Mouse (Mus musculus) heart, embryonic 10.5 days (tissue): ENCODE data around the gene Bbc3. TPM values are rescaled to one million over a fixed set of nuclear protein-coding genes. Genes with fewer than 3 reads are reported as not detected.
"Not testable (repeated sequence)": the region's sequence is repeated elsewhere in the genome, so short reads cannot be mapped to it uniquely, and the experiment has no call there.

ENCODE experiments used
- DNase-seq: peaks from one replicate; pipeline ENCODE4 v3.0.0-alpha.2; 2017; ENCODE audit warnings: low spot score
- H3K27ac ChIP-seq: fragments of 300-500 bp; sonication (generic); 2 replicates; pipeline ENCODE4 v1.5.1; 2016; ENCODE audit warnings: mild to moderate bottlenecking
- H3K27me3 ChIP-seq: fragments of 300-500 bp; sonication (generic); 2 replicates; pipeline ENCODE4 v1.6.1; 2016; ENCODE audit warnings: mild to moderate bottlenecking; ENCODE audit not compliant: poor library complexity, insufficient read depth, severe bottlenecking
- H3K36me3 ChIP-seq: fragments of 300-500 bp; sonication (generic); 2 replicates; pipeline ENCODE4 v1.6.1; 2016; ENCODE audit warnings: mild to moderate bottlenecking, moderate library complexity
- H3K4me1 ChIP-seq: fragments of 300-500 bp; sonication (generic); 2 replicates; pipeline ENCODE4 v1.6.1; 2016; ENCODE audit warnings: mild to moderate bottlenecking
- H3K4me3 ChIP-seq: fragments of 300-500 bp; sonication (generic); 2 replicates; pipeline ENCODE4 v1.5.1; 2016; ENCODE audit warnings: mild to moderate bottlenecking, moderate library complexity
- H3K9me3 ChIP-seq: fragments of 300-500 bp; sonication (generic); 2 replicates; pipeline ENCODE4 v1.6.1; 2016; ENCODE audit warnings: mild to moderate bottlenecking, moderate library complexity
- WGBS: fragments of 180-500 bp; shearing (Covaris S2); methylation state at CpG from one replicate; pipeline ENCODE4 v1.1.7; 2016; 5-methylcytosine and 5-hydroxymethylcytosine counted together
- polyA plus RNA-seq: library from polyadenylated mRNA; unstranded; fragments of >200 nt; fragmentation: Nextera tagmentation; extraction: Ambion mirVana; gene quantifications from 2 replicates; pipeline ENCODE4 v1.2.1, GENCODE M21; 2016

Gene Bbc3
- polyA plus RNA-seq, 1 experiment from 2014 or later: 9.5 TPM

DNA sequence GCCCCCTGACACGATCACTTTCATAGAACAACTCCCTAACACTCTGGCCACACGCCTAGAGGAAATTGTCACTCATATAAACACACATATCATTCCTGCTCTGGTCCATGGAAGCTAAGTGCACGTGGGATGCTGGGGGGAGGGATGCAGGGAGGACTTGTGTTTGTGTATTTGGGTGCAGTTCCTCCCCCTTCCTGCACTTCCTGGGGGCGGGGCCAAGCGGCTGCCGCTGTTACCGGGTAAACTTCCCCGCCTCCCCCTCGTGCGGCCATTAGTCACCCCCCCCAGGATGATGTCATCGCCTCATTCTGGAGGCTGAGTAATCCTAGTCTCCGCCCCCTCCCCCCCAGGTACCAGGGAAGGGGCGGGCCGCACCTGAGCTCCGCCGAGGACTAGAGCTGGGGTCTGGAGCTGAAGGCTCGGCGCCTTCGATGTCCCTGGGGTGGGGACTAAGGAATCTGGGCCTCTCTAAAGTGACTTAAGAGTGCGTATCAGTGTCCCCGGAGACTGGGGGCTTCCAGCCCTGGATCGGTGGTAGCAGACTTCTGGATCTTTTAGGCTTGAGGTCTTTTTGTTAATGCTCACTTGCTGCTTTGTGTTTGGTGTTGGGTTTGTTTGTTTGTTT is 11.3 kb upstream of the Bbc3 start:
- peak overlapping the region; percentile 59 for H3K4me3 ChIP-seq
- H3K9me3 ChIP-seq: no peaks in the 10 kb centered on the region
- no peaks in the 10 kb centered on the region for H3K27me3 ChIP-seq
- peak overlapping the region; percentile 88 for H3K27ac ChIP-seq
- peaks cover 37% of the 10 kb centered on the region for H3K4me1 ChIP-seq
- peak; percentile 96 for DNase-seq
- under 1% methylated on average over 22 of the region's 22 CpGs for WGBS
- H3K36me3 ChIP-seq: no peaks in the 10 kb centered on the region

DNA sequence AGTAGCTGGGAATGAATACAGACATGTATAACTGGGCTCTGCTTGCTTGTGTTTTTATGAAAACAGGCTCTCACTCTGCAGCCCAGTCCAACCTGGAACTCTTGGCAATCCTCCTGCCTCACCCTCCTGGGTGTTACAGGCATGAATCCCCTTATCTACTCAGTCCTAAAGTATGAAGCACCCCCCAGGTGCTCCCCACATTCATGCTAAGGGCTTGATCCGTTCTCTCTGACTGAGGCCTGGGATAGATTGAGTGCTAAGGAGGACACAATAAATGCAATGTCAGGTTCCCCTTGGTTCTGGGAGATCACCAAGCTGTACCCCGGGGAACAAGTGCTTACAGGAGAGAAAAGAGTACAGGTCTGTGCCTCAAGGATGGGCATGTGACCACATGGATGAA is 10.6 kb upstream of the Bbc3 start:
- no peaks in the 10 kb centered on the region for H3K36me3 ChIP-seq
- H3K4me1 ChIP-seq: peaks cover 37% of the 10 kb centered on the region
- no peak overlapping the region for H3K27ac ChIP-seq
- H3K9me3 ChIP-seq: no peaks in the 10 kb centered on the region
- no peak overlapping the region for H3K4me3 ChIP-seq
- 60% methylated on average over 2 of the region's 2 CpGs for WGBS
- DNase-seq: no peak
- no peaks in the 10 kb centered on the region for H3K27me3 ChIP-seq

DNA sequence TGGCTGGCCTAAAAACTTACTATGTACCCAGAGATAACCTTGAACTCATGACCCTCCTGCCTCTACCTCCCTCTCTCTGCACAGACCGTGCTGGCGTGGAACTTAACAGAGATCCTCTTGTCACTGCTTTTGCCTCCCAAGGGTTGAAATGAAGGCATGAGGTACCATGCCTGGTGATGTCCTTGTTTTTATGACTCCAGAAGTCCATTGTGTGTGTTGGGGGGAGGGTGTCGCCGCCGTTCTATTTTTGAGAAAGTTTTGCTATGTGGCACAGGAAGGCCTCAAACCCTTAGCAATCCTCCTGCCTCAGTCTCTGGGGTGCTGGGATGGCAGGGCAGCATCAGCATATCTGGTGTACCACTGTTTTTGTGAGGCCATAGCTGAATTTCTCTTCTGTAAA is 9.3 kb upstream of the Bbc3 start:
- Histone ChIP-seq H3K36me3 (no peaks in the 10 kb centered on the region), H3K4me1 (peaks cover 37% of the 10 kb centered on the region), H3K27ac (no peak overlapping the region; the same call in 1 of the 2 replicates), H3K4me3 (0 out of 2 replicates have a peak overlapping the region, but pooled peaks have one; percentile 62), H3K9me3 (no peaks in the 10 kb centered on the region), H3K27me3 (no peaks in the 10 kb centered on the region)
- DNase-seq: no peak
- WGBS: 73% methylated on average over 5 of the region's 5 CpGs

GRCm38 (mm10) chr7:16299419-16300035 is 8.7 kb upstream of the Bbc3 start:
- H3K27ac ChIP-seq: peak overlapping the region; percentile 79
- no peaks in the 10 kb centered on the region for H3K27me3 ChIP-seq
- WGBS: under 1% methylated on average over 52 of the region's 52 CpGs
- peak overlapping the region; percentile 62 for H3K4me3 ChIP-seq
- peak; percentile 93 for DNase-seq
- no peaks in the 10 kb centered on the region for H3K9me3 ChIP-seq
- H3K36me3 ChIP-seq: no peaks in the 10 kb centered on the region
- peaks cover 37% of the 10 kb centered on the region for H3K4me1 ChIP-seq

GRCm38 (mm10) chr7:16307141-16307540 is 1.1 kb upstream of the Bbc3 start:
- WGBS: 72% methylated on average over 6 of the region's 6 CpGs
- H3K4me1 ChIP-seq: peaks cover 39% of the 10 kb centered on the region
- H3K36me3 ChIP-seq, H3K27me3 ChIP-seq, DNase-seq, H3K27ac ChIP-seq, H3K9me3 ChIP-seq, H3K4me3 ChIP-seq: not testable (repeated sequence)

DNA sequence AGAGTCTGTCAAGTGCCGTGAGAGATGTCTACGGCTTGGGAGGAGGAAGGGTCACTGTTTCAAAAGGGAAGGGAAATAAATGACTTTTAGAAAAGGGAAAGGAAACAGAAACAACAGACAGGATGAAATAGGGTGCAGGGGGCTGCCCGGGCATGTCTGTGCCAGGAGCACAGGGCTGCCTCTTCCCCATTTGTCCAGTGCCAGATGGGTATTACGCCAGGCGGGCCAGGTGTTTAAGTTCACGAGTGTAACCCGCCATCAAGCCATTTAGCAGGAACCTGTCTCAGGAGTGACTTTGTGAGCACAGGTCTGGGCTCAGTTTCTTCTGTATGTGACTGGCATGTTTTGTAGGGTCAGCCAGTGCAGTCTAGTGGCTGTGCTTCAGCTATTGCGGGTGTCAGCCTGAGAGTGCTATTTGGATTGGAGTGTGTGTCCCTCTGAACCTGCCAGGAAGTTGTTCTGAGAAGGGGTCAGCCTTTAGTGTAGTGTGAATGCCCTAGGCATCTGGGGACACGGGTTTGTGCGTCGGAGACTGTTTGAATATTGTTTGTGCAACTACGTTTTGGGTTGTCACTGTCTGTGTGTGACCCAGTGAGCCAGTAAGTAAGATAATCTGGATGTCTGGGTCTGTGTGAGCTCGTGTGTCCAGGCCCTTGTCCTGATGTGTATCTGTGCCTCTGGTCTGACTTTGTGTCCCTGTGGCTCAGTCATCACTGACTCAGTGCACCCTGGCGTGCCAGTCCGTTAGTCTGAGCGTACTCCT is 543 bp downstream of the Bbc3 start:
- WGBS: 46% methylated on average over 16 of the region's 16 CpGs
- DNase-seq: peak; percentile 75
- H3K27me3 ChIP-seq: no peaks in the 10 kb centered on the region
- no peaks in the 10 kb centered on the region for H3K9me3 ChIP-seq
- H3K27ac ChIP-seq: peak overlapping the region; percentile 98
- H3K36me3 ChIP-seq: no peaks in the 10 kb centered on the region
- peak overlapping the region; percentile 94 for H3K4me3 ChIP-seq
- peaks cover 55% of the 10 kb centered on the region for H3K4me1 ChIP-seq

DNA sequence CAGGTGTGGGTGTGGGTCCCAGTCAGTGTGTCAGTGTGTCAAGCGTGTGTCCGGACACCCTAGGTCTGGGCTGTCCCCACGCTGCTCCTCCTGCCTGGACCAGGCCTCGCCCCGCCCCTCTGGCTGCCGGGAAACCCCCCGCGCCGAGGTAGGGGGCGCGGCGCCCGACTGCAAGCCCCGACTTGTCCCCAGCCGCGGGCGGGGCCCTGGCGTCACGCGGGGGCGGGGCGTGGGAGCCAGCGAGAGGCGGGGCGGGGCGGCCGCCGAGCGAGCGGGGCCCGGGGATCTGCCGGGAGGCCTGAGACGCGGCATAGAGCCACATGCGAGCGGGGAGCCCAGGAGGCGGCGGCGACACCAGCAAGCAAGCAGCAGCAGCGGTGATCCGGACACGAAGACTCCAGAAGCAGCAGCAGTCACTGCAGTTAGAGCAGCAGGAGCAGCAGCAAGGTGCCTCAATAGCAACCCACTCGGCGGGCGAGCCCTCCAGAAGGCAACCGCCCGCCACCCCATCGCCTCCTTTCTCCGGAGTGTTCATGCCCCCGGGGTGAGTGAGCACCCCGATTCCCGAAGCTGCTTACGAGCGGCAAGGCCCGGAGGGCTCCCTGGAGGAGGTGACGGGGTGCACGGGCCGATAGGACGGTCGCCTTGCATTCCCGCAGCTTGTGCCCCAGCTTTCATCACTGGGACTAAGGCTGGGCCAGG is 1.3 kb downstream of the Bbc3 start:
- peaks cover 62% of the 10 kb centered on the region for H3K4me1 ChIP-seq
- WGBS: under 1% methylated on average over 57 of the region's 61 CpGs
- peak overlapping the region; percentile 98 for H3K27ac ChIP-seq
- H3K27me3 ChIP-seq: no peaks in the 10 kb centered on the region
- H3K4me3 ChIP-seq: peak overlapping the region; percentile 94
- H3K36me3 ChIP-seq: no peaks in the 10 kb centered on the region
- peak; percentile 90 for DNase-seq
- no peaks in the 10 kb centered on the region for H3K9me3 ChIP-seq

DNA sequence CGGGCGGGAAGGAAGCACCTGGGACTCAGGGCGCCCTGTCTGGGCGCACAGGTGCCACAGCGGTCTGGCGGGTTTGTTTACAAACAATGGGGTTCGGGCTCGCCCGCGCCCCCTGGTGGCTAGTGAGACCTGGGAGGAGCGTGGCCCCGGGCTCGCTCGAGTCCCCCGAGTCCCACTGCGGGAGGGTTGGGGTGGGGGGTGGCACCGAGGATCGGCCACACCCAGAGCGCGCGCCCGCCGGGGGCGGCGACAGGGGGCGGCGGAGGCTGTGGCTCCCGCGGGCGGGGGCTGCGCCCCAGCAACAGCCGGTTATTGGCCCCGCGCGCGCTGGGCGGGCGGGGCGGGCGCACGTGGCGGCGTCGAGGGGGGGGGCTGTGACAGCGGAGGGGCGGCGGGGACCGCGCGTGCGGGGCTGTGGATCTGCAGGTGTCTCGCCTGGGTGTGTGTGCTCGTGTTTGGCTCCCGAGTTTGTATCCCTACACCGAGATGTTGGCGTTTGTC is 1.9 kb downstream of the Bbc3 start:
- under 1% methylated on average over 53 of the region's 56 CpGs for WGBS
- H3K4me1 ChIP-seq: peaks cover 68% of the 10 kb centered on the region

GRCm38 (mm10) chr7:16310521-16311452 is 2.6 kb downstream of the Bbc3 start:
- Histone ChIP-seq H3K4me3 (peak overlapping the region; percentile 94), H3K36me3 (no peaks in the 10 kb centered on the region), H3K4me1 (peaks cover 74% of the 10 kb centered on the region), H3K9me3 (no peaks in the 10 kb centered on the region), H3K27me3 (no peaks in the 10 kb centered on the region), H3K27ac (peak overlapping the region; percentile 98)
- WGBS: under 1% methylated on average over 31 of the region's 31 CpGs
- peak; percentile 77 for DNase-seq

More for the DNA sequence above, 1.9 kb downstream of the Bbc3 start:
- peak overlapping the region; percentile 98 for H3K27ac ChIP-seq
- DNase-seq: peak; percentile 91
- H3K36me3 ChIP-seq: no peaks in the 10 kb centered on the region
- peak overlapping the region; percentile 94 for H3K4me3 ChIP-seq
- H3K9me3 ChIP-seq: no peaks in the 10 kb centered on the region
- no peaks in the 10 kb centered on the region for H3K27me3 ChIP-seq

- DNase-seq: no peak
- H3K4me1 ChIP-seq: peaks cover 74% of the 10 kb centered on the region
- H3K36me3 ChIP-seq: peaks cover 2% of the 10 kb centered on the region; the same call in 1 of the 2 replicates
- WGBS: 2% methylated on average over 13 of the region's 14 CpGs
- no peaks in the 10 kb centered on the region for H3K27me3 ChIP-seq
- peak overlapping the region; percentile 94 for H3K4me3 ChIP-seq
- peak overlapping the region; percentile 98 for H3K27ac ChIP-seq
- no peaks in the 10 kb centered on the region for H3K9me3 ChIP-seq
Observed at GRCm38 (mm10) chr7:16311453-16312004, 3.3 kb downstream of the Bbc3 start.

DNA sequence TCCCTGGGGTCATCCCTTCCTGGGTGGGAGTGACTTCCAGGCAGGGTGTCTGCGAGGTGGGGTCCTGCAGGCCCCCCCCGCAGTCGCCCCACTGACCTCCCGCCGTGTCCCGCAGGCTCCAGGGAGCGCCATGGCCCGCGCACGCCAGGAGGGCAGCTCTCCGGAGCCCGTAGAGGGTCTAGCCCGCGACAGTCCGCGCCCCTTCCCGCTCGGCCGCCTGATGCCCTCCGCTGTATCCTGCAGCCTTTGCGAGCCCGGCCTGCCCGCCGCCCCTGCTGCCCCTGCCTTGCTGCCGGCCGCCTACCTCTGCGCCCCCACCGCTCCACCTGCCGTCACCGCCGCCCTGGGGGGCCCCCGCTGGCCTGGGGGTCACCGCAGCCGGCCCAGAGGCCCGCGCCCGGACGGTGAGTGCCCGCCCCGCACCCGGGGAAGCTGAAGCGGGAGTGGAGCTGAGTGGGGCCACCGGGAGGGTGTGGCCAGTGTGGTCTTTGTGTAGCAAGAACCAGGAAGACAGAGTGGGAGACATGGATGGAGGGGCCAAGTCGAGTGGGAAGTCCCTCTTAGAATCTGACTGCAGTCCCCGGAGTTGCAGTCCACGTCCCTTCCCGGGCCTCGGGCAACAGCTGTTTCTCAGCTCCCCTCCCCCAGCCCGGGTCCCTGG is 3.9 kb downstream of the Bbc3 start:
- under 1% methylated on average over 49 of the region's 49 CpGs for WGBS
- H3K27me3 ChIP-seq: no peaks in the 10 kb centered on the region
- peaks cover 8% of the 10 kb centered on the region for H3K36me3 ChIP-seq
- peak overlapping the region; percentile 98 for H3K27ac ChIP-seq
- peak; percentile 79 for DNase-seq
- H3K9me3 ChIP-seq: no peaks in the 10 kb centered on the region
- H3K4me1 ChIP-seq: peaks cover 76% of the 10 kb centered on the region
- H3K4me3 ChIP-seq: peak overlapping the region; percentile 94
